Mouse (Mus musculus) testis, adult 2 months (tissue): ENCODE measurements around the gene Soga1. TPM values are rescaled to one million over a fixed set of nuclear protein-coding genes. Genes with fewer than 3 reads are reported as not detected.

Experiments used
- H3K27ac ChIP-seq: fragments of 200-500 bp; 2 replicates; pipeline ENCODE4 v1.5.1; 2012; ENCODE audit warnings: low read depth, low read length; ENCODE audit not compliant: control insufficient read depth, insufficient read depth
- H3K27me3 ChIP-seq: fragments of 200-500 bp; 2 replicates; pipeline ENCODE4 v1.6.1; 2012; ENCODE audit warnings: mild to moderate bottlenecking, low read length, moderate library complexity; ENCODE audit not compliant: control insufficient read depth, insufficient read depth
- H3K36me3 ChIP-seq: fragments of 200-500 bp; 2 replicates; pipeline ENCODE4 v1.6.1; 2012; ENCODE audit warnings: mild to moderate bottlenecking, low read length; ENCODE audit not compliant: control insufficient read depth, insufficient read depth
- H3K4me1 ChIP-seq: fragments of 200-500 bp; 2 replicates; pipeline ENCODE4 v1.6.1; 2012; ENCODE audit warnings: low read length; ENCODE audit not compliant: control insufficient read depth, insufficient read depth
- H3K4me3 ChIP-seq: fragments of 200-500 bp; 2 replicates; pipeline ENCODE4 v1.5.1; 2012; ENCODE audit warnings: low read depth, mild to moderate bottlenecking, low read length, moderate library complexity, mixed read lengths; ENCODE audit not compliant: control insufficient read depth
- CTCF ChIP-seq: fragments of 200-500 bp; IDR thresholded peaks from 2 replicates; pipeline ENCODE4 v1.5.1; 2012; ENCODE audit warnings: low read depth, mild to moderate bottlenecking, inconsistent platforms, low read length, moderate library complexity; ENCODE audit not compliant: control insufficient read depth, insufficient read depth, insufficient replicate concordance
- POLR2A ChIP-seq: fragments of 200-500 bp; IDR thresholded peaks from 2 replicates; pipeline ENCODE4 v1.6.1; 2012; ENCODE audit warnings: low read depth, mild to moderate bottlenecking, inconsistent platforms, low read length, moderate library complexity; ENCODE audit not compliant: control insufficient read depth
- polyA plus RNA-seq: library from polyadenylated mRNA; depleted of rRNA; stranded (reverse); fragments of >200 nt; gene quantifications from 2 replicates; pipeline ENCODE4 v1.2.3, GENCODE M21; 2012

Gene Soga1
- polyA plus RNA-seq, 1 experiment = 4.5 TPM

DNA sequence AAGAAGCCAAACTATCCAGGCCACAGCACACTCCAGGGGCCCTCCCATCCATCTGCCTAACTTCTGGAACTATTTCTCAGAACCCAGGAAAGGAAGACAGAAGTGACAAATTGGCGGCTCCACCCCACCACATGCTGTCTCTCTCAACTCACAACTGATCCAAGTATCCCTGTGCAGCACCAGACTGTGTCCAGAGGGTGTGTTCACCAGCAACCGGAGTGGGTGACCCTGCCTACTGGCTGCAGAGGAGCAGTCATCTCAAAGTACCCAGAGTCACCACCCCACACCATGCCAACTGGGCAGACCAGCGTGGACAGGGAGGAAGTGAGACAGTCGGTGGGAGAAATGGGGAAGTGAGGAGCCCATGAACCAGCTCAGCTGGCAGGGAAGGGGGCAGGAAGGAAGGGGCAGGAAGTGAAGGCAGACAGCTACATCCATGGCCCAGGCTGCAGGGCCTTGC, 15.8 kb downstream of the Soga1 start:
- H3K27ac ChIP-seq = no peak overlapping the region
- TF ChIP-seq CTCF (no peak), POLR2A (no peak)
- no peak overlapping the region for H3K4me3 ChIP-seq
- H3K27me3 ChIP-seq = no peaks in the 10 kb centered on the region; the same call in 1 of the 2 replicates
- peaks cover 12% of the 10 kb centered on the region for H3K4me1 ChIP-seq
- H3K36me3 ChIP-seq = no peaks in the 10 kb centered on the region

DNA sequence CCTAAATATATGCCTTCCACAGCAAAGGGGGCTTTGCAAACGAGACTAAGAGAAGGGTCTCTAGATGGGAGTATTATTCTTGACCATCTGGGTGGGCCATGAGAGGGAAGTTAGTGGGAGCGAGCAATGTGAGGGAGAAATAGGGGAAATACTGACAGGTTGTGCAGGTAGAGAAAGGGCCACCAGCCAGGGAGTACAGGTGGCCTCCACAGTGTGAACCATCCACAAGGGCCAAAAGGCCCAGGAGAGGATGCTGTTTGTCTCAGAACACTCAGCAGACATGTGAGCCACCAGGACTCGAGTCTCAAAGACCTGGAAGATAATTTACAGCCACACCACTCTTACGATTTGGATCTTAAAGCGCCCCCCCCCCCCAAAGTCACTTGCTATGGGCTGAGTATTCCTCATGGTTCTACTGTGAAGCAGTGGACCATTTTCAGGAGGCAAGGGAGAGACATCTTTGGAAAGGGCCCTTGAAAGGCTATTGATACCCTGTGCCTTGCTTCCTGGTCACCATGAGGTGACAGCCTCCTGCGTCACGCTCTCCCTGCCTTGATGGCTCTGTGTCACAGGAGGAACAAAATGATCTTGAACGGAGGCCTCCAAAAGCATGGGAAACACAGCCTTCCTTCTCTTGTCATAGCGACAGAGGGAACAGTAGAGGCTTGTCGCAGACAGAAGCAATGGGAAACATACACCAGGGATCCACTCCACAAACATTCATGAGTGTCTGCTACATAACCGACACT, 18.3 kb downstream of the Soga1 start:
- Histone ChIP-seq H3K4me3 (no peak overlapping the region), H3K4me1 (peaks cover 11% of the 10 kb centered on the region), H3K27me3 (no peaks in the 10 kb centered on the region; the same call in 1 of the 2 replicates), H3K36me3 (no peaks in the 10 kb centered on the region), H3K27ac (no peak overlapping the region)
- TF ChIP-seq POLR2A (no peak), CTCF (no peak)

DNA sequence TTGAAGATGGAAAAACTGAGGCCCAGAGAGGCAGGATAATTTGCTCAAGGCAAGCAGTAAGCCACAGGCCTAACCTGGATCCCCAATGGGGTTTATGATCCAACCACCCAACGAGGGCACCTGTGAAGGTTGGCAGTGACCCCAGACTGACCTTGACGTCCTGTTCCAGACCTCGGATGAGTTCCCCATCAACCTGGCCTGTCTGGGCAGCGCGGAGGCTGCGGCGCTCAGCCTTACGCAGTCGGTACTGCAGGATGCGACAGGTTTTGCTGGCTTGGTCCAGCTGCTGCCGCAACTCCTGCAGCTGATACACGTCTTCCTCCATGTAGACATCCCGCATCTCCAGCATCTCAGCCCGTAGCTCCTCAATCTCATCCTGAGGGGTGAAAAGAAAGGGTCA, 19.0 kb downstream of the Soga1 start:
- H3K27me3 ChIP-seq = no peaks in the 10 kb centered on the region; the same call in 1 of the 2 replicates
- TF ChIP-seq POLR2A = no peak
- TF ChIP-seq CTCF = no peak
- H3K4me1 ChIP-seq = peaks cover 9% of the 10 kb centered on the region
- H3K27ac ChIP-seq = no peak overlapping the region
- no peaks in the 10 kb centered on the region for H3K36me3 ChIP-seq
- no peak overlapping the region for H3K4me3 ChIP-seq

DNA sequence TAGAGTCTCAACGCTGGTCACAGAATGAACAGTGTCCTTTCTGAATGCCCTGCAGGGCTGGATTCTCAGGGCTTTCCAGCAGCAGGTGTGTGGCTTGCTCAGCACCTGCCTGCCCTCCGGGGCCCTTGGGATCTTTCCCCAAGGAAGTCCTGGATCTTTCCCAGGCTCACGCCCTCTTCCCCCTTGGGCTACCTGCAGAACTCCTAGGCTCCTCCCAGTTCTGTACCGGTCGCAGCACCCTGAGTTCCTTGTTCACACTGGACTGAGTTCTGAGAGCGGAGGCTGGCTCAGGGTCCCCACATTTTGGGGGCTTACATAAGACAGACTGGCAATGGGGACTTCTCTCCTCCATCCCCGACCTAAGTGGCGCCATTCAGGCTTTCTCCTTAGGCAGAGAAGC, 19.9 kb downstream of the Soga1 start:
- no peaks in the 10 kb centered on the region for H3K36me3 ChIP-seq
- H3K4me1 ChIP-seq = peaks cover 7% of the 10 kb centered on the region
- H3K27me3 ChIP-seq = no peaks in the 10 kb centered on the region; the same call in 1 of the 2 replicates
- H3K27ac ChIP-seq = no peak overlapping the region
- TF ChIP-seq POLR2A = no peak
- no peak for TF ChIP-seq CTCF
- no peak overlapping the region for H3K4me3 ChIP-seq

DNA sequence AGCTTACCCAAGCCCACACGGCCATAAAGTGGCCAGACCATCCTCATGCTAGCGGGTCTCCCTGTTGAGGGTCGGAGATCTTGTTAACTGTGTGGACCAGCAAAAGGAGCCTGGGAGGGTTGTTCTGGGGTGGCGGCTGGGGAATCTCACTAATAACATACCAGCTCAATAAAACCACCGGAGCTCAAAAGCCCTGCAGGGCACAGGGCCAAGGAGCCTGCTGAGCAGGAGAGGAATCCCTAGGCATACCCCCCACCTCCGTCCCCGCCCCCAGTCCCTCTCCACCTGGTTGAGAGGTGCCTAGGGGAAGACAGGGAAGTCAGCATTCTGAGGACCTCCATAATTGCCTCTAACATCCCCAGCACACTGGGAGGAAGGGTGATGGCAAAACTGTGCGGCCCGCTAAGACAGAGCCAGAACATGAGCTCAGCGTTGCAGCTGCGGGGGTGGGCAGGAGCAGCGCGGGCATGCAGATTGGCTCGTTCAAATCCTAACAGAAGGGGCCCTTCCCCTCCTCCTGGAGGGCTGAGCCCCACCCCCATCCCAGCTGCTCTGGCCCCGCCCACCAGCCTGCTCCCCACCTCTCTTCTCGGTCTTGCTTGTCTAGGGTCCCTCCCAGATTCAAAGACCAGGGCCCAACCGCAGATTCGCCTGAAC, 20.6 kb downstream of the Soga1 start:
- no peak for TF ChIP-seq POLR2A
- no peak for TF ChIP-seq CTCF
- Histone ChIP-seq H3K27me3 (no peaks in the 10 kb centered on the region; the same call in 1 of the 2 replicates), H3K36me3 (no peaks in the 10 kb centered on the region), H3K4me3 (no peak overlapping the region), H3K27ac (no peak overlapping the region), H3K4me1 (peaks cover 6% of the 10 kb centered on the region)

DNA sequence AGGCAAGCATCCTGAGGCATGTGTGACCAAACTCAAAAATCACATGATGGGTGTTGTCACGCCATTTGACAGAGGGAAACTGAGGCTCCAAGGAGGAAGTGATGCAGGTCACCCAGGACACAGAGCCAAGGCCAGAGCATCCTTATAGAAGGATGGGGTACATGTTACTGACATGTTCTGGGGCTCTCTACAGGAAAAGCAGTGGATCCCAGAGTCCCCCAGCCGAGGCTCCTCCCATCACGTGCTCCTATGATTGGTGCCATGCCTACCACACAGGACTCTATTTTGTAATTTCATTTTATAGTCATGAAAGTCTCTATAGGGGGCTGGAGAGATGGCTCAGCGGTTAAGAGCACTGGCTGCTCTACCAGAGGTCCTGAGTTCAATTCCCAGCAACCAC, 21.3 kb downstream of the Soga1 start:
- peaks cover 6% of the 10 kb centered on the region for H3K4me1 ChIP-seq
- H3K27me3 ChIP-seq = no peaks in the 10 kb centered on the region; the same call in 1 of the 2 replicates
- H3K27ac ChIP-seq = no peak overlapping the region
- no peaks in the 10 kb centered on the region for H3K36me3 ChIP-seq
- H3K4me3 ChIP-seq = no peak overlapping the region
- TF ChIP-seq CTCF = no peak
- no peak for TF ChIP-seq POLR2A

DNA sequence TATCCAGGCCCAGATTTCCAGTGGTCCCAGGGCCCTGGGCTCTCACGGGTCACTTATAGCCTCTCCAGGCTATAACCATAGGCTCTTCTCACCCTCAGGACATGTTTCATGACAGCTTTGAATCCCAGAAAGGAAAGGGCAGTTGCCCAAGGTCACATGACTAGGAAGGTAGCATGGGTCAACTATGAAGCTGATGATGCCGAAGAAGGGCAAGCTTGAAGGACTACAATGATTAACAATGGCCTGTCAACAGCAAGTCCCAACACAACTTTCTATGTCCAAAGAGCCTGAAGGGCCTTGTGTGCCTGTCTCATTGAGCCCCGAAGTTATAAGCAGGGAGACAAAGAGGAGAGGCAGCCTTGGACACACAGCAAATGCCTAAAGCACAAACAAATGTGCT, 21.9 kb downstream of the Soga1 start:
- TF ChIP-seq POLR2A (no peak), CTCF (no peak)
- Histone ChIP-seq H3K36me3 (no peaks in the 10 kb centered on the region), H3K27ac (no peak overlapping the region), H3K4me3 (no peak overlapping the region), H3K4me1 (peaks cover 6% of the 10 kb centered on the region), H3K27me3 (no peaks in the 10 kb centered on the region; the same call in 1 of the 2 replicates)
